Mouse (Mus musculus): ENCODE measurements at regions not wholly inside any gene's neighbourhood (a gene's known extent, or its start where the extent isn't known, plus 50 kb on each side); places are given as distances from the start of the nearest gene placed in this dataset.

DNA sequence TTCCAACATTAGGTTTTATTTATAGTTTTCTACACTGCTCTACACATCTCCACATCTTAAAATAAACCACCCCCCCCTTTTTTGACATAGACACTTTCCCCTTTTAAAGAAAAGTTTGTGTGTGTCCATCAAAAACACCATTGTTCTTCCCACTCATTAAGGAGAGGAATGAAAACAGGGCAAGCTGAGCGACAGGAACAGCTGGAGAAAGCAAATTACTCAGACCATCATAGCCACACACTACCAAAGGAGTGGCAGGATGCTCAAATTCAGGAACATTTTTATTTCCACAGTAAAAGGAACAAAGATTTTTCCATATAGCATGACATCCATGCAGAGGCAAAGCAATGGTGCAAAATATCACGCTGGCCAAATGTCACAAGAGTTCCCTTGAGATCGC, 198.6 kb downstream of the Gm11361 start:
- no peak for DNase-seq (ENCODE audit: low read depth, low spot score)

DNA sequence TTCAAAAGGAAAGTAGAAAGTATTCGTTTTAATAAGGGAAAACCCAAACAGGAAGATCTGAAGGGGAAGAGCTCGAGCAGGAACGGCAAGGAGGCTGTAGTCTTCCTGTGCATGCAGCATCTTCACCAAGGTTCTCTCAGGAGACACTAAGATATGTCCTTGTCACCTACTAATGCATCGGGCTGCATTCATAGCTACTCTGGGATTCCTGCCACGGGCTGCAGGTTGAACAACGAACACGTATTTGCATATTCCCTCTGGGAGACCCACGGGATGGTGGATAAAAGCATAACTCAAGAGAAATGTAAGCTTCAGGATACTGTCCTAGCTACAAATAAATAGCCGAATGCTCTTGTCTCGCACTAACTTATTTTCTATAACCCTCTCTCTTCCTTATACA, 197.7 kb downstream of the Gm11361 start:
- DNase-seq (ENCODE audit: low read depth, low spot score): no peak

DNA sequence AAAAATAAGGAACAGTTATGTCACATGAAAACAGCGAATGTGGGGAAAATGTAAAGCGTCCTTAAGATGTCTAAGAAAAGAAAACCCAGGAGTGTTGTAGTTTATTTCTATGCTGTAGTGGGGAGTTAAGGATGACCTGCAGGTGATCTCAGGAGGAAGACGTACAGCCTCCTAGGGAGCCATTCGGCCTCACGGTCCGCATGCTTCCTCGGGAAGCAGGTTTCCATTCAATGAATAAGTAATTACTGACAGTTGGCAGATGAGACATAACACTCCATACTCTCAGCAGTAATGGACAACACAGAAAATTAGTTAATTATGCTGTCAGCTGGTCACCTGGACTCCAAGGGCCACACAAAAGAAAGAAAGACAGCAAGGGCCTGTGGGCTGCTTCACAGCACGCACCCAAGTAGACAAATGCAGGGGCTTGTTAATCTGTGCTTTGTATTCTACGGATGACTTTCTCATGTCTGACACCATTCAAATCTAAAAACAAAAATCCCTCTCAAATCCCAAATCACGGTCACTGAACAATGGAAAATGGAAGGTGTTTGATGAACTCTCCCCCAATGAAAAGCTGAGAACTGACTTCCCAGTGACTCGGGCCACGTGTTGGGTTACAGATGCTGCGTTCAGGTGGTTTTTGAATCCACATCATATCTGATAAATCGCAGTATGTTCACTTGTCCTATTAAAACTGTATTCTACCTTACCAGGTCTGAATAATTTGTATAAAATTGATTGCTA, 193.5 kb downstream of the Gm11361 start:
- DNase-seq (ENCODE audit: low read depth, low spot score): no peak

DNA sequence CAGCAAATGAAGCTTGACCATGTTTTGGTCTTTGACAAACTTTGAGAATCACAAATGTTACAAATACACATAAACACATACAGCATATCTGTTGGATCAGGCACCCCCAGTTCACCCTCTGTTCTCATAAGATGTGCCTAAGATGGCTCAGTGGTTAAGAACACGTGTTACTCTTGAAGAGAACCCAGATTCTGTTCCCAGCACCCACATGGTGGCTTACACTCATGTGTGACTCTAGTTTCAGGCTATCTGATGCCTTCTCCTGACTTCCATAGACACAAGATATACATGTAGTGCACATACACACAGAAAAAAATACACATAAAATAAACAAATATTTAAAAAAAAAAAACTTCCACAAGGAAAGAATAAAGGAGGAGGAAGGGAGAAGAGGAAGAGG, 191.7 kb downstream of the Gm11361 start:
- DNase-seq (ENCODE audit: low read depth, low spot score): no peak

DNA sequence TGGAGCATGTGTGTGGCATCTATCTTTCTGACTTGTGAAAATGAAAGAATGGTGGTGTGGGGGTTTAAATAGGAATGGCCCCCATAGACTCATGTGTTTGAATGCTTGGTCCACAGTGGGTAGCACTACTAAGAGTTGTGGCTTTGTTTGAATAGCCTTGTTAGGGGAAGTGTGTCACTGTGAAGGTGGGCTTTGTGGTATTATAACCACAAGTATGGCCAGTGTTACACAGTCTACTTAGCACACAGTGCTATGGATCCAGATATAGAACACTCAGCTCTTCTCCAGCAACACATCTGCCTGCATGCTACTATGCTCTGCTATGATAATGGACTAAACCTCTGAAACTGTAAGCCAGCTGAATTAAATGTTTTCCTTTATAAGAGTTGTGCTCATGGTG, 184.9 kb downstream of the Gm11361 start:
- no peak for DNase-seq (ENCODE audit: low read depth, low spot score)

DNA sequence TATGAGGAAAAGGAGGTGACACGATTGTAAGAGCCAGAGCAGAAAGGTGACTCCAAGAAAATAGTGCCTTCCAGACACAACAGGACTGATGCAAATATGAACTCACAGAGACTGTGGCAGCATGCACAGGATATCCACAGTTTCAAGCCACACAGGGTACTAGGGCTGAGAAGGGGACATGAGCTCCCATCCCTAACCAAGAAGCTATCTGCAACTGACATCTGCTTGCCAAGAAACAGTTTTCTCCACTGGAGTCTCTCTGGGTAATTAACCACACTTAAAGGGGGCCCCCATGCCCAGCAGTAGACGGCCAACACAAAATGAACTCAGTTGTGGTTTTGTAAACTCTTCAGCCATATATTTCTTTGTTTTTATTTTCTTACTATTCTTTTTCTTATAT, 176.1 kb downstream of the Gm11361 start:
- DNase-seq (ENCODE audit: low read depth, low spot score): no peak

DNA sequence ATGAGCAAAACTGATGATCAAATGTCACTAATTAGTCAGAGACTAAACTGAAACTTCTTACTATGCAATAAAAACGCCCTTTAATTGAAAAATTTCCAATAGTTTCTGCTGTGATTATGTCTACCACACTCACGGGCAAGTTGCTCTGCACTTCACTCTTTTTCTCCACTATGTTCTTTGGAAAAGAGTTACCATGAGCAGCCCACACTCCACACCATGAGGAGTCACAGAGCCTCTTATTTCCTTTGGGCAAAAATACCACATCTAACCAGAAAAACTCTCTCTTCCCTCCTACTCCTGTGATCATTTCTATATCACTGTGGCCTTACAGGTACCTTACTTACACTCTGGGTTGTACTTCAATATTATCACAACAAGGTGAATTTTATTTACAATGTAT, 174.7 kb downstream of the Gm11361 start:
- DNase-seq (ENCODE audit: low read depth, low spot score): no peak

DNA sequence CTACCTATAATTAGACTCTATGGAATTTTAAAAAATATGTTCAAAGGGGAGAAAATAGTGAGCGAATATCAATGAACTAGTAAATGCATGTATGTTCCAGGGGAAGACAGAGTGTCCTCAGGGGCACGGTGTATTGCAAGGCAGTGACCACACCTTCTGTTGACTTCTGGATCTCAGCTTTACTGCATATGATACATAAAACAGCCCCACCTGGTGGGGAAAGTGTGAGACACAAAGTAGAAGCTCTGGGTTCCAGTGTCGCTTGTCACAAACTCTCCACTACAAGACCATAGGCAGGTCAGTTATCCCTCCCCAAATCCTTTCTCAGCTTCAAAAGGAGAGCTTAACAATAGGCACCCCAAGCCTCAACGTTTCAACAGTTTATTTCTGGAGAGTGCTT, 168.8 kb downstream of the Gm11361 start:
- peak; percentile 29 for DNase-seq (ENCODE audit: low read depth, low spot score)

DNA sequence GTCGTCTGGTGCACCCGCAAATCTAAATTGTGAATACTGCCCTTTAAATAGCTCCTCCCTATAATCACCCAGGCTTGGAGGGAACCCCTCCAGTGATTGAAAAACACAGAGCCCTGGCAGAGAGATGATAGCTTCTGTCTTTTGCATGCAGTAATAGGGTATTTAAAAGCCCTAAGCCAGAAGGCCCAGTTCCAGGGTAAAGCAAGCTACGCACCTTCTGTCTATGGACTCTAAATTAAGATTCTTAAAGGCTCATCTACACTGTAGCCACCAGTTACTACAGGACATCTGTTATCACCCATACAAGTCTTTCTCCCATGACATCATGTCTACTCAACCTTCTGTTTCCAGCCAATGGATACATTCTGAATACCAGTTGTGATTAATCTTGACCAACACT, 167.8 kb downstream of the Gm11361 start:
- DNase-seq (ENCODE audit: low read depth, low spot score): peak; percentile 14

DNA sequence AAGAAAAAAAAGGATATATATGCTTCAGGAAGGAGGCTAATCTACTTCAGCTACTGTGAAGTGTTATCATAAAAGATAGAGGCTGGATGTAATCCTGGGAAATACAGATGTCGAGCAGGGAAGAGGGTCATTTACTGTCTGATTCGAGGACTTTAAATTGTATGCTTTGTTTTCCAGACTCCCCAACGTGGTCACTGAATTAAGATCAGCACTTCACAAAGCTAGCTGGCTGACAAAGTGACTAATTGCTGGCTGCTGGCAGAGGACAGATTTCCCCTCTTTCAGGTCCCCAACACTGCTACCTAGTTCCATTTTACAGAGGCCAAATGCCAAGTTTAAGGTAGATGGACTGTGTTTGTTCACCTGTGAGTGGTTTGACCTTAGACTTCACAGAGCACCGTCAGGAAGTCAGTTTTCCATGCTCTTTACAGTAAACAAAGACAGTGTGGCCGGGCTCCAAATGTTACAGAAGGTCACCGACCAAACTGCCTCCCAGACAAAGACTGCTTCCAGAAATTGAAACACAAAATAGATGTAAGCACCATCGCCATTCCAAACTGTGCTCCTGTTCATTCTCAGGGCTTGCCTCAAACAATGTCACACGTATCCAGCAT, 167.2 kb downstream of the Gm11361 start:
- no peak for DNase-seq (ENCODE audit: low read depth, low spot score)

DNA sequence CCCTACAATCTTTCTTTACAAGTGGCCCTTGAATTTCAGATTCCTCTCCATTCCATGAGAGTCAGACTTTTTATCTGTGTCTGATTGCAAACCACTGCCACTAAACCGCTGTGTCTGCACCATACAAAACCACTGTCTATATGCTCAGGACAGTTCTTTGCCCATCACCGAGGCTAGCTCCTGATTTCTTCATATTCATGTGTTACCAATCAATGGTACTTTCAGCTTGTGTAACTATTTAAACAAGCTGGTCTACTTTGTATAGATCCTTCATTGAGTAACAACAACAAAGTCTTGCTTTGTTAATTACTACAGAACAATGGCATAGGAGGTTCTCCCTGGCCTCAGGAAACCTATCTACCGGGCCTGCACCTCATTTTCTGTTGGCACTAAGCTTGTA, 164.0 kb downstream of the Gm11361 start:
- no peak for DNase-seq (ENCODE audit: low read depth, low spot score)

DNA sequence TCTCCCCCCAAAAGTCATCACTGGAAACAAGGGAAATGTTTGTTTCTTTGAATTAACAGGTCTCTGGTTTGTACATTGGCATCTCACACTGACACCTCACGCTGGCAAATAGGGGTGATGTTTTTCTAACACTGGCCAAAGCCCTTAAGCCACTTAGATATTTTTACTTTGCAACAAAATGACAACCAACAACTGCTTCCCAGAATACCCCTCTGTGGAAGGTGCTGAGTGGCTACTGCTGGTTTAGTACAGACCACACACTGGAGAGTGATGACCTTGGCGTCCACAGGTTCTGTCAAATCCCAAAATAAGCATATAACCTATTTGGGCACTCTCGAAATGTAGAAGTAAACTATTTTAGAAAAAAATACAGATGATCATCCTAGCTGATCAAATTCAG, 163.3 kb downstream of the Gm11361 start:
- DNase-seq (ENCODE audit: low read depth, low spot score): no peak

DNA sequence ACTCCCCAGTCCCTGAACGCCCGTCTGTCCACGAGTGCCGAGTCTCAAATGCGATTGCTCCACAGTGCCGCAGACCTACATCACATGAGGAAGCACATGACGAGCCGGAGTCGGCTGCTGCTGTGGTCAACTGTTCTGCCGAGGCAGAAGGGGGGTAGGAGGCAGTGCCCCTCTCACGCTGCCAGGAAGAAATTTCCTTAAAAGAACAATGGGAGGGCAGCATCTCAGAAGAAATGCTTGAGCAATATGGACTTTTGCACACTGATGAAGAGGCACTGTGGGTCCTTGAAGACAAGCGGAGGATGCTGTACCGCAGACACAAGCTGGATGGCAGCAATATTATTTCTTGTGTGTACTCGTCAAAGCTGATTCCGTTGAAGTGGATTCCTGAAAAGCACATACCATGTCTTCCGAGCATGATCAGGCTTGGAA, 162.6 kb downstream of the Gm11361 start:
- DNase-seq (ENCODE audit: low read depth, low spot score): peak; percentile 96

DNA sequence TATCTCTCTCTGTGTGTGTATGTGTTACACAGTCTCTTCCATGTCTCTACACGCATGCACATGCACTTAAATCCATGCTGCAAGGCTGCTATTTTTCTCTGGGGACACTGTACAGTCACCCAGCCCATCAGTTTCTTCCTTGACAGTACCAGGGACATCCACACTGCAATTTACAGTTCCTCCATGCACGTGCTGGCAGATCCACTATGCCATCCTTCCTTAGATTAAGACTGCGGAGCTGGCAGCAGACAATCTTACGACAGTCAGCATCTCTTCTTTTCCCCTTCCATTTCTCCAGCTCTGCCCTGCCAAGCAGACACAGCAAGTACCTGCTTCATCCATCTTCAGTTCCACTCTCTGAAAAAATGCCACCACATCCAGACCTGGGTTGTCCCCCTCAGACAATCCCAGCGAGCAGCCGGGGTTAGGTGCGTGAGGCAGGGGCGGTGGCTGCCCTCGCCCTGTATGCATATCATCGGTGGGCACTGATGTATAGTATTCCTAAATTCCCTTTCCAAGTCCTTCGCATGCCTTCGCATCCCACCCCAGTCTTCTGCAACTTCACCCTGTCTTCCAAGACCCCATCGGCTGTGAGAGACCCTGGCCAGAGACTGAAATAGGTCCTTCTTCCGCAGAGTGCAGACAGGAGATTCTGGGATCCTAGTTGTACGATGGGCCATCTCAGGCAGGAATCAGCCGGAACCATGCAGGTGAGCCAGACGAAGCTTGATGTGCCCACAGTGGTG, 161.8 kb downstream of the Gm11361 start:
- DNase-seq (ENCODE audit: low read depth, low spot score): peak; percentile 61

DNA sequence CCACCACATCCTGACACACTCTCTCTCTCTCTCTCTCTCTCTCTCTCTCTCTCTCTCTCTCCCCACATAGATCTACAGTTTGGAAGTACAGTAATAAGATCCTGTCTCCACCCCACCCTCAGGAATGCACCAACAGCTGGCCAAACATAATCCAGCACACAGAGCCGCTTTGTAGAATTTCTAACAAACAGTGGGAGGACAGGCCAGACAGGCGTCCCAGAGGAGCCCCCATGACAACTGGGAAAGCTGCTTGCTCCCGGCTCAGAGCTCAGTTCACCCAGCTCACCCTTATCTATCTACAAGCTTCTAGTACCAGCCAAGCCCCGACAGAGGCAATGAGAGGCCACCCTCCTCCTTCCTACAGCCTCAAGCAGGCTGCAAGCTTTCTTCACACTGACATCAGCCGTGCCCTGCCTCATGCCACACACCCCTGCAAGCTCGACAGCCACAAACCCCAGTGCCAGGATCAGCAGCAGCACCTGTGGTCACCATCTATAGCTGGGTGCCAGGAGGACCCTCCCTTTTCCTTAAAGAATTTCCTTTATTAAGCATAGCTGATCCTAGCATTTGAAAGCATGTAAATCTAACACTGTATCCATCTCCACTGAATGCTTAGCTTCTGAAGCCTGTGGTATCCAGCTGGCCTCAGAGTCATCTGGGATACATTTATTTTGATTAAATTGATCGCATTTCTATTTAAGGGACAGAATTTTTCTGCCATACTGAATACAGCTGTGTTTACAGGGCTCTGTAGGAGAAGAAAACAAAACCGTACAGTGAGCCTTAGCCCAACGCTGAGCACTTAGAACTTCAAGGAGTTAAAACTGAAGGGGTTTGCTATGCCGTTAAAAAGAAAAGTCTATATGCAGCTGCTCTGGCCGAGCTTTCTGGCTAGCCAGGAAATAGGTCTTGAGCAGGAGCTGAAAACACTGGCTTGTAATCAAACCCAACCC, 160.9 kb downstream of the Gm11361 start:
- peak; percentile 83 for DNase-seq (ENCODE audit: low read depth, low spot score)

DNA sequence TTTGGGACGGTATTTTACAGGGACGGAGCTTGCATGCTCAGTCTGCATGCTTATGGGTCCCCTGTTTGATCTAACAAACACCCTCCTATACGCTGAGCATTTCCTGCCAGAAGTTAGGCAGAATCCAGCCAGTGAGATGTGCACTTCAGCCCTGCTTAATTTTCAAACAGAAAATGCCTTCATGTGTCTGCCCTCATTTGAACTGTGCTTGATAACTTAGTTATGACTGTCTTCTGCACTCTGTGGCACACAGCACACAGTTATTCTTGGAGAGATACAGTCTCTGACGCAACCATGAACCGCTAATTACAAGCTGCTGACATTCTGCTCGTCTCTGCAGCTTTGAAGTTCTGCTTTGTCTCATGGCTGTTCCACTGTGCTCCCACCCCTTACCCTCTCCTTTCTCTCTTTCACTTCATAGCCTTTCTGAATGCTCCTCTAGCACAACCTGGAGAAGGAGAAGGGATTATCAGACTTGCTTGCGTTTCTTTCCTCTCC, 160.2 kb downstream of the Gm11361 start:
- DNase-seq (ENCODE audit: low read depth, low spot score): peak; percentile 89

DNA sequence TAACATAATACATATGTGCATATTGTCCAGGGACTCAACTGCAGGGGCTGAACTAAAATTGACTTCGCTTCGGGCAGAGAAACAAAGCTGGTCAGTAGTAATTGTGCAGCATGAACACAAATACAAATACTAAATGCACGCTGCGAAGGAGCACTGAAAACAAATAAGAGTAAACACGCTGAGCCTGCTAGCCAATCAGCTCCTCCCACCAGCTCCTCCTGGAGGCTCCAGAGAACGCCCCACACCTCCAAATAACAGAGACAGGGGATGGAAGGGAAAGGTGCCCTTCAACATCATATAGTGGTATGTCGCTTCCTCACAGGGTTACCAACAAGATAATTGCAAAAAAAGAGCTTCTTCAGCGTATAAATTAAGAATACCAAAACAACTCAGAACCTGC, 159.6 kb downstream of the Gm11361 start:
- peak; percentile 81 for DNase-seq (ENCODE audit: low read depth, low spot score)

DNA sequence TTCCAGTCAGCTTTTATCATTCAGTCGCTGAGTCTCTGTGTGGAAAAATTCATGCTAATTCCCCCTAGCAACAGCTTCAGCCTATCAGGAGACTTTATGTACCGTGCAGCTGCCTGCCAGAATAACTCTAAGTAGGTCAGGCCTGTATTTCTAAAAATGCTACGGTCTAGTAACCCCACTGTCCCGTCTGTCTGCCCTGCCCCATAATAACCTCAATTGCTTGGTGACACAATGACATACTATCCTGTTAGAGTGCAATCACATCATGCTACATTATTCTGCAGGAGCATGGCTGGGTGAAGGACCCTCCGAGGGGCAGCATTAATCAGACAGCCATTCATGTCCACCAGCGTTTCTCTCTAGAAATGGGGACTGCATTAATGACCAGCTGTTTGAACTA, 158.9 kb downstream of the Gm11361 start:
- peak; percentile 93 for DNase-seq (ENCODE audit: low read depth, low spot score)

DNA sequence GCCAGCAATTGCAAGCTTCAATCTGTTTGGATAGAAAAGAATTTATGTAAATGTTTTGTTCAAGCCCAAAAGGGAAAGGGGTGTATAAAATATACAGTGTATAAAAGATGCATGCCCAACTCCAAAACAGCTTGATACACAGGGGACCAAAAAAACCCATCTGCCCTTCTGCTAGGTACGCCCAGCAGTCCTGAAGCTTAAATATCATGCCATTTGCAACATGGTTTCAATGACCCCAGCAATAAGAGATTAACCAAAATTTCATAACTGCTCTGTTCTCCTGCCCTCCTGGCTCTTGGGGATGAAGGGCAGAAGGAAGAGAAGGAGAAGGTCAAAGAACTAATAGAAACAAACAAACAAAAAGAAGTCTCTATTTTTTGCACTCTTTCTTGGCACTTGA, 158.4 kb downstream of the Gm11361 start:
- peak; percentile 19 for DNase-seq (ENCODE audit: low read depth, low spot score)

DNA sequence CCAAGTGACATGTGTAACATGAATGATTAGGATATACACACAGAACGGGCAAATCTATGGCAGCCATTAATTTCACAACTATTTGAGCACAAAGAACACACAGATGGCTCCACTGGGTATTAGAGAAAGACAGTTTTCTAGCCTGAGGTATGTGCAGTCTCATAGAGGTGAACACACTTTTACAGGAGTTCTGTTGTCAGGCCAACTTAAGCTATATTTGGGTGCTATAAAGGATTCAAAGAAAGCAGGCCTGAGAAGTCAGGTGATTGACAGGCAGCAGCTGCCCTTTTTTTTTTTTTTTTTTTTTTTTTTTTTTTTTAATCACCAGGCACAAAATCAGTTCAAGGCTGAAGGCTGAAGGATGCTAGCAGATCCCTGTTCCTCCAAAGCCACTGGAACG, 153.0 kb downstream of the Gm11361 start:
- no peak for DNase-seq (ENCODE audit: low read depth, low spot score)

DNA sequence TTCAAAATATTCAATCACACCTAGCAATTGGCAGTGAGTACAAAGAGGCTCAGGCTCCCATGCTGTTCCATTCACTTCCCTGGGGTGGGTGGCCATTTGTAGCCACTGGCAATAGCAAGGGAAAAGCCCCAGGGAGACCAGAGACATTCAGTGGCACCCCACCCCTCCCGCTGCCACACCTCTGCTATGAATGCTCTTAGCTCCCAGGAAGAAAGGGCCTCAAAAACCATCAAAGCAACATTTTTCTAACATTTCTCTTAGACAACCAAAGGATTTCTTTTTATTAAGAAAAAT, 152.2 kb downstream of the Gm11361 start:
- no peak for DNase-seq (ENCODE audit: low read depth, low spot score)

Measured in brain, adult 2 months (tissue).